Mouse (Mus musculus) left cerebral cortex, adult 9 months (tissue): ENCODE data around the gene Aktip.

Source experiments
- DNase-seq, 2 experiments: peaks; one replicate each; pipeline ENCODE4 v3.0.0; 2022; ENCODE audit warnings: low spot score in 2 of 2

The Aktip gene

DNA sequence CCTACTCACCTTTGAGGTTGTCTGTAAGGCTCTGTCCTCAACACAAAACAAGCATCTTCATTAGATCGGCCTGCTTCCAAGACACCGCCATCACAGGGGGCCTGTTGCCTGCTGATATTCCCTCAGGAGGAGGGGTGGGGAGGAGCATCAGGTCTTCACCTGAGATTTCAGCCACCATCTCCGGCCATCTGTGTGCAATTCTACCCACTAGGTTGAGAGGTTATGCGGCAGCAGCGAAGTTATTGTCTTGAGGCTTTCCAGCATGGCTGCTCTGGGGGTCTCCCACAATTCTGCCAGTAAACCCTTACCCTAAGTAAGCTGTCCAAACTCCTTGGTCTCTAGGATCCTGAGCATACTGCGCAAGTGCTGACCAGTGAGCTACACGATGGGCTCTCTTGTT lies at the start of gene Aktip:
Gene Aktip (minus strand): TSS at position 101 of the 400 bp plus-strand sequence.
- no peak for DNase-seq

DNA sequence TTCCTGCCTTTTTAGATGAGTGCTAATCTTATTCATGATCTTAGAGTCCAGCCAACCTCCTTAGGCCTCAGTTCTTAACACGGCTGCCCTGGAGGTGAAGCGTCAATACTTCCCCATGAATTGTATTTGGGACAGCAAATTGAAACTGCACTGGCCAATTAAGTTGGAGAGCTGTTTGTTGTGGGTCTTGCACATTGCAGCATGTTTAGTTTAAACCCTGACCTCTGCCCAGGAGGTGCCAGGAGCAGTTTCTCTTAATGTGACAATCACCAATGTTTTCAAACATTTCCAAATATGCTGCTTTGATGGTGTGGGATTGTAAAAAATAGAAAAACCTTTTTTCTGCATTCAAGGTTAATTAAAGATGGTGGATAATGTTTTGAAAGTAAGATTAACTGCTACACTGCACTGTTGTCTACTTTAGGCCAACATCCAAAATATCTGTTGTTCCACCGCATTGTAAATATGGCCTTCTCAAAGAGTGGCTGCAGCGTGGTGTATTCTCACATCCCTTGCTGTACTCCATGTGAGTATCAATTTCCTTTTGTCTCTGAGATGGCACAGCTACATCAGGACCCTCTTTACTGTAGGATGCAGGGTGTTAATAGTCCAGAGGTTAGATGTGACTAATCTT lies 46.2 kb upstream of the Aktip start:
- DNase-seq: no peak

DNA sequence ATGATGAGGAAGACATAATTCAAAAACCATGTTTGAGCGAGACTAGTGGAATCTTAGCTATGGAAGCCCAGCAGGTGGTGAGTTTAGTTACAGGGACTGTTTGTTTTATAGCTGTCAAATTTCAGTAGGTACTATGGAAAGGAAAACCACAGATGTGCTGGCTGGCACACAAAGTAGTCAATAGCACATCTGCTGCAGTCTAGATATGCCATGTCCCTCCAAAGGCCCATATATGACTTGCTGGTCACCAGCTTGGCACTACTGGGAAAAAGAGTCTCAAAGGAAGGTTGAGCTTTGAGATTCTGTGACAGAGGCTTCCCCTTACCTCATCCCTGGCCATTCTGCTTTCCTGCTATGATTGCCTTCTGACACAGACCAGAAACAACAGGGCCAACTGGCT lies 42.9 kb upstream of the Aktip start:
- DNase-seq: no peak

DNA sequence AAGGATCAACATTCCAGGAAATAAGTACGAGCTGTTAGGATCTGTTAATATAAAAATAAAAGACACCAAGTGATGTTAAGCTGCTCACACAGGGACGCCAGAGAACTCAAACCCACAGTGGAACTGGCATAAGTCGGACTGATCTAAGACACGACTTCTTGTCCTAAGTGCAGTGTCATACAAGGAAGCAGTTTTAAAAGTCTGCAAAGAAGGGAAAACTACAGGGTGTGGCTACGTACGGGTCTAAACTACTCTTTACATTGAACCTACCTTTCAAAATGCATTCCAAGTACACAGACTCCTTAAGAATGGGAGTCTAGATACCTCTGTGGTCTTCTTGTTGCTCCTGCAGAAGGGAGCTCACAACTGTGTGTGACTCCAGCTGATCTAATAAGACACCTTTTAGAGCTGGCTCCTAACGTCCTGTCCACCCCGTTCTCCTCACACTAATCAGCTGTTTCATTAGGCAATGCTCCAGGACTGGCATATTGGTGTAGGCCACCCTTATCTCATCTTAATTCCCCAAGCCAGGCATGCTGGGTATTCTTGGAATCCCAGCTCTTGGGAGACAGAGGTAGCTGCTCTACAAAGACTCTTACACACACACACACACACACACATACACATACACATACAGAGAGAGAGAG lies 42.2 kb upstream of the Aktip start:
- no peak for DNase-seq

DNA sequence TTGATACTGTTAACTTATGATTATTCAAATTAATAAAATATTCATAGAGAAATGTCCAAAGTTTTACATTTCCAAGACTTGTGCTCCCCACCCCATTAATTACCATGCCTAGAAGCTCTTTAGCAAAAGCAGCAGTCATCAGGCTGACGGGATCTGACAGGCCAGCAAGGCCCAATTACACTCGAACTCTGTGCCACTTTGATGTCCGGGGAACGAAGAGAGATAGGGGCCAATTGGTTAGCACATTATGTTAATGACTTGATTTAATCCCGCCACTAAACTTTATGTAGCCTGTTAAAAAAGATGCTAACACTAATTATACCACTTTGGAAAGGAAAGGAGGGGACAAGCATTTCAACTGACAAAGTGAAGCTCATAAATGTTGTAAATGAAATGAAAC lies 41.6 kb upstream of the Aktip start:
- no peak for DNase-seq

DNA sequence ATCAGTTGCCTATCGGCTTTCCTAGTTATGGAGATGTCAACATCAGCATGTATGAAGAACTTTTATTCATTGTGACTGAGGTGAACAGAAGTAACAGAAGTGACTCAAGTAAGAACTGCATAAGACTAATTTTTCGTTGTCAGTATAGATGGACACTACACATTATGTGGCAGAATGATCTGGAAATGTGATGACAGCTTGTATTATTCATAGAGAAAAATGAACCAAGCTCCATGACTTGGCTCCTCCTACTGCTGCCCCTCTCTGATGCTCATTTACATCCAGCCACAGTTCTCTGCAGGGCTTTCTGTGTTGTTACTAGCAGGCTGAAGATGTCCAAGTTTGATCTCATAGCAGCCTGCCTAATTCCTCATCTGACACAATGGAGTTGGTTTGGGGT lies 37.4 kb upstream of the Aktip start:
- no peak for DNase-seq

DNA sequence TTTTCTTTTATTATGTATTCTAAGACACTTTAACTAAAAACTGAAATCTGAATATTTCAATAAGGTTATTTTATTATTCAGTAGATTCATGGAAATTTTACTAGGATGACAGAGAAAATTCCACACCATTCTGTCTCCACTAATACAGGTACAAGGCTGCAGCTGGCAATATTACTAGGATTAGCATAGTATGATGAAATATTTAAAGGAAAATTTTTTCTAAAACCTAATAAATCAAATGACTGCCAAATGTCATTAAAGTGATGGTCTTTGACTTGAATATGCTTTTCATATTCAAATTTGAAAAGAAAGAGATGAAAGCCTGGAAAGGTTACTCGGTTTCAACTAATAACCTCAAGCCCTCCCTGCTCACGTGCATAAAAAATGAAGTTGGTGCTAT lies 34.3 kb upstream of the Aktip start:
- DNase-seq: no peak

DNA sequence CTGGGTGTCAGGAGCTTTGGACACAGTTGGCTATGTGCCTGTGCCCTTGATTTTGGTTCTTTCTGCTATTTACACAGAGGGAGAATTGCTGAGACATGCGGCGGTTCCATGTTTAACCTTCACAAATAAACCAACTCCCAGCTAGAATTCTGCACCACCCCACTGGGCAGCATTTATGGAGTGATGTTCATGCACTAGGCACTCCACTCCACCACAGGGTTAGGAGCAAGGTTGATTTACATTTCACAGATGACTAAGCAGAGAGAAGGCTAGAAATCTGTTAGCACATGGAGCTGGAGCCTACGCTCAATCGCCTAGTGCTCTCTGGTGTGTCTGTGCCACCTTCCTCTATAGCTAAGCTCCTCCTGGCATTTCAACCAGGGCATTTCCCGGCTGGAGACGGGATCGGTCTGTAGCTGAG lies 27.7 kb upstream of the Aktip start:
- DNase-seq: peak in 1 of 2 experiments; percentile 16

DNA sequence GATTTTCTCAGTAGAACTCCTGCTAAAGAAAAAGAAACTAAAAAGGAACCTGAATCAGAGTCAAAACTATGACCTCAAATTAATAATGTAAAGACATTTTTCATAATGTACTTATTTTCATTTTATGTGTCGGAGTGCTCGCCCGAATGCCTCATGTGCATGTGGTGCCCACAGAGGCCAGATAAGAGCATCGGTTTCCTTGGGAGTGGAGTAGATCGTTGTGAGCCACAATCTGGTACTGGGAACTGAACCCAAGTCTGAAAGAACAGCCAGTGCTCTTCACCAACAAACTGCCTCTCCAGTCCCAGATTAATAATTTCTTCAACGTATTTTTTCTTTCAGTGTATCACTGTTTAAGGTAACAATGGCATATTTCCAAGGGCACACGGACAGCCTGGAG lies 24.5 kb upstream of the Aktip start:
- DNase-seq: no peak

DNA sequence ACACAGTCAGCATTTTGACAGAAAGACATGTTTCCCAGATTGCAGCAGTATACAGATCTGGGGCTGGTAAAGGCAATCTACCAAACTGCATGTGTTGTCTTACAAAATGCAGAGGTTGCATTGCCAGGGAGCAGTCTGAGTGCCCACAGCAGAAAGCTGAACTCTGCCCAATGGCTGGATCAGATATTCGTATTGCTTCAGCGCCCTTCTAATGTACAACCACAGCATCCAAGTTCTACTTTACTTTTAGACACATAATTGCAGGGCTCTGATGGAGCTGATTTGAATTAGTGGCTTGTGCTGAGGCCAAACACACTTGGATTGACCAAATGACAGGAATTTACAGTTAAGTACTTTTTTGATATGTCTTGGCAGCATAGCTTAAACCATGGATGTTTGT lies 22.1 kb upstream of the Aktip start:
- no peak for DNase-seq

DNA sequence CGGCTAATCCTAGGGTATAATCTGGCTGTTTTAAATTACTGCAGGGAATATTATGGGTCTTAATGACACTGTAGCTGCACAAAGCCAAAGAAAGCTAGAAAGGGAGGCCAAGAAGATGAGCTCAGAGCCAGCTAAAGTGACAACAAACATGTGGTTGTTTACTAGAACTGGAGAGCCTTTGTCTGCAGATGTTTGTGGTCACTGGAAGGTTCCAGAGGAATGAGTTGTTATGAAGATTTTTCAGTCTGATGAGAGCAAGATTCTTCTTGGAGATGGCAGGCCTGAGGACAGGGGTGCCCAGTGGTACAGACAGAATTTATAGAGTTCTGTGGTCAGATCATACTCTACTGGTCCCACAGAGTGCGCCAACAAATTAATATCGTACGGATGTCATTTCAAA lies 18.5 kb upstream of the Aktip start:
- DNase-seq: no peak

DNA sequence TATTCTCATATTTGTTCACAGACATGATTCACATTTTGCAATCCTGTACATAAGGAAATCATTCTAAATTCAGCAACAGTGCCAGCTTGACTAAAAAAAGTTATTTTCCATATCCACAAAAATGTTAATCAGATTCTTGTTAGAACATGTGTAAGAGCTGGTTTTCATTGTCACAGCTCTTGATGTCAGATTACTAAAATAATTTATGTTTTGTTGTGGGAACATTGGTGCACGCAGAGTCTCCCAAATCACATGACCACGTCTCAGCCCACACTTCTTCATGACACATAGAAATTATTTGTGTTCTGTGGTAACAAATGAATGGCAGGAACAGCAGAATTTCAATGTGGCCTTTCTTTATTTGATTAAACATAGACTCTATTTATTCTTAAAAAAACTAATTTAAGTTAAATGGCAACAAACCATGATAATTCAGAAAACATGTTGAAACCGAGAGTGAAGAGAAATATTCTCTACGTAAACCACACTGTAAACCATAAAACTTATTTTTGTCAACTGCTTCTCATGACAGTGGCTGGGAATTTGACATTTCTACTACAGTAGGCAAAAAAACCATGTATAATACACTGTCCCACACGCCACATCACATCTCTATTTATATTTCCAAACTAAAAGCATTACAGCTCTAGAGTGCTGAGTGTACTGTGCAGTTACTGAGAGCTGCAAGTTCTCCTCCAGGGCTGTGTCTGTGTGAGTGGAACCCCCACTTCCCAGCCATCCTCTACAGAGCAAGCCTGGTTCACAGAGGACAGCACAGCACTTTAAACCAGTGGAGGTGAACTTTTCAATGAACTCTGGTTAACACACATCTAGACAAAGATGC lies 17.5 kb upstream of the Aktip start:
- no peak for DNase-seq

DNA sequence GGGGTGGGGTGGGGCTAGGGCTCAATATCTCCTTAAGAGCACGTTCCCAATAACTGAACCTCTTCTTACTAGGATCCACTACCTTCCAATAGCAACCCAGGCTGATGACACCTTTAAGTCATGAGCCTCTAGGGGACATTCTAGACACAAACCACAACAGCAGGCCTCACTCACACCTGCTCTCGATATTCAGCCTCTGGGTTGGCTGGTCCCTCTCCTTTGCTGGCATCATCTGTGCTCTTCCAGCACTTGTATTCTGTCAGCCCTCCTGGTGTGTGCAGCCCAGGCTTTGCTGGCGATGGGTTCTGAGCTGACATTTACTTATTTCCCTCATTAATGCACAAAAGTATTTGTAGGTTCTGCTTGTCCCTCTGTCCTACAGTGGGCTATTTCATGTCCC lies 14.5 kb upstream of the Aktip start:
- DNase-seq: no peak

DNA sequence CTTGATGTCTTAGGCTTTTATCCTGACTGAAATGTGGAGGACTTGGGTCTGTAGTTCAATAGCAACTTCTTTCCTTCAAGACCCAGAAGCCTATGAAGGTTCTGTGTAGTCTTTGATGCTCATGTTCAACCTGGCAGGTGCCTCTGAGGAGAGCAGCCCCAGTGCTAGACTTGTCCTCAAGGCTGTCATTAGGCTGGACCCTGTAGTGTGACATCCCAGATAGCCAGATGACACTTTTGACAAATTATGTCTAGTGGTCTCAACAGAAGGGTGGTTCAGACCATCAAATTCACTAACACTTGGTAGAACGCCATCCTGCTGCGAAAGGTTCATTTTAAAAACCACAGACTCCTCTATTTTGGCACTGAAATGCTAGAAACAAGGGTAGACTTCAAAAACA lies 13.2 kb upstream of the Aktip start:
- DNase-seq: no peak

DNA sequence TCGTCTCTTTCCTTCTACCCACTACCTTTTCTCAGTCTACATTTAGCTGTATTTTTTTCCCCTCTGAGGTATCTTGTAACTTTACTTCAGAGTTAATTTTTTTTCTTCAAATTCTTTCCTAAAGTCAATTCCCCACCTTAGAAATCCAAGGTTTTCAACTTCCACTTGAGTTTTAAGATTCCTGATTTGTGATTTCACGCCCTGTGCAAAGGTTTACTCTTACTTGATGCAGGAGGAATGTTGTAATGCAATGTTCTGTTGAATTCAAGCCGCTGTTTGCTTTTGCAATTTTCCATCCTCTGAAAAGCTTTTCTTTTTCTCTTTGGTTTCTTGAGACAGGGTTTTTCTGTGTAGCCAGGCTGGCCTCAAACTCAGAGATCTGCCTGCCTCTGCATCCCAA lies 9.9 kb upstream of the Aktip start:
- no peak for DNase-seq

DNA sequence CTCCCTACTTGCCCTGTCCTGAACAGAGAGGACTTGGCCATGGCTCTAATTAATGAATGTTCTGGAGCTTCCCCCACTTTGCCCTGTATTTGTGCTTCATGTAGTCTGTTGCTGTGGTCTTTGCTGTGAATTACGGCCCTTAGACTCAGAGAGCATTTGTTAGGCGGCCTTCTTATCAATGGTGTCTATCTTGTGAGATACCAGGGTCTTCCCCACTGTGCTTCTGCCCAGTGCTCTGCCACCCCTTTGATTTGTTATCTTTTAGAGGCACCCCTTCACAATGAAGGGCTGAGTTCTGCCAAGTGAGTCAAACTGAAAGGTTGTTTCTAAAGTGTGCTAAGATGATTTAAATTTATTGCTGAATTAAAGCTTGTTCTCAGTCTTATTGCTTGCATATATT lies 7.9 kb upstream of the Aktip start:
- DNase-seq: no peak

DNA sequence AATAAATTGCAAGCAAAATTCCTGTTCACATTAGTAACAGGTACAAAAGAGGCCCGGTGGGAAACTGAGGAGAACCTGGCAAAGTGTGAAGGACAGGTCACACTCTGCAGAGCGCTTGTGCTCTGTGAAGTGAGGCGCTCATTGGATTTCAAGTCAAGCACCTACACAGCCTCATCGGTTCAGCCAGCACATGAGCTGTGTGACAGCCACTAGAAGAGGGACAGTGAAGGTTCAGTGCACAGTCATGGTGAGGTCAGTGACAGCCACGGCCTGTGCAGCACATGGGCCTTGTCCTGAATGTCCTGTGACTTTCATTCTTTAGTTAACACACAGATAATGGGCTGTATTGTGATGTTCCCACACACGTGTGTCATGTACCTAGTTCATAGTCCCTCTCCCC lies 6.1 kb upstream of the Aktip start:
- no peak for DNase-seq

DNA sequence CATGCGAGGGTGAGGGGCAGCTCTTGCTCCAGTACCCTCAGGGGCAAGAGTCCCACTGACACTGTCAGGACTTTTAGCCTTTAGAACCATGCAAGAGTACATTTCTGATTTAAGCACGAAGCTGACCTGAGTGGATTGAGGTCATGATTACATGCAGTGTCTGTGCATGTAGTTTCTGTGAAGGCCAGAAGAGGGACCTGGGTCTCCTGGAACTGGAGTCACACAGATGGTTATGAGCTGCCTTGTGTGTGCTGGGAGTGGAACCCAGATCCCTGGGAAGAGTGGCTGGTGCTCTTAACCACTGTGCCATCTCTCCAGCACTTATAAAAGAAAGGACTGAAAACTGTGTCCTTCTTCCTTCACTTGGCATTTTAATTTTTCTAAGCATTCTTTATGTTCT lies 1.4 kb upstream of the Aktip start:
- DNase-seq: no peak

DNA sequence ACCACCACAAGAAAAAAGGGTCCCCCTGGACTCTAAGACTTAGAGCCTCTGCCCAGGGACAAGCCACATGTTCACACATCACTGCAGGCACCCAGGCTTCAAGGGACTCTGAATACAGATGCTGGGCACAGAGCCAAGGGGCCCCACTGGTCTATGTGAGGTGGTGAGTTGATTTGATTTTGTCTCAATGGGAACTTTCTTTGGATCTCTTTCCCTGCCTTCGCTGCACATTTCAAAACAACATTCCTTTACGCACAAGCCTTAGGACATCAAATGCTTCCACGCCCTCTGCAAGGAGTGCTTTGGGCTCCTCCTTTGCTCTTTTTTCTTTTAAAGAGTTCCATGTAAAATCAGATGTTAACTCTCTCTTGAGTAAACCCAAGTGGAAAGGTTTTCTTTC lies 1.7 kb downstream of the Aktip start:
- DNase-seq: no peak

DNA sequence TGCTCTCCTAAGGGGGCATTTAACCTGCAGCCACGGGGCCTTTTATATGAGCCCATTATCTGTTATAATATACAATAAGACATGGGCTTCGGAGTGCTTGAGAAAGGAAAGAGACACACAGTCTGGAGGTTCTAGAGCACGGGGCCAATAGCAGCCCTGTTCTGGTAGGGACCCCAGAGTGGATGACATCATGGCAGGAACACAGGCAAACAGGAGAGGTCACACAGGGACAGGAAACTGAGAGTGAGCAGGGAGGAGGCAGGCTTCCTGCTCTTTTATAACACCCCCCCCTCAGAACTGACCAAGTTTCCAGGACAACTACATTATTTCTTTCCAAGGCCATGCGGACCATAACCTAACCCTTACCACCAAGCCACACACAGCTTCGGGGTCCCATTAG lies 2.5 kb downstream of the Aktip start:
- no peak for DNase-seq

DNA sequence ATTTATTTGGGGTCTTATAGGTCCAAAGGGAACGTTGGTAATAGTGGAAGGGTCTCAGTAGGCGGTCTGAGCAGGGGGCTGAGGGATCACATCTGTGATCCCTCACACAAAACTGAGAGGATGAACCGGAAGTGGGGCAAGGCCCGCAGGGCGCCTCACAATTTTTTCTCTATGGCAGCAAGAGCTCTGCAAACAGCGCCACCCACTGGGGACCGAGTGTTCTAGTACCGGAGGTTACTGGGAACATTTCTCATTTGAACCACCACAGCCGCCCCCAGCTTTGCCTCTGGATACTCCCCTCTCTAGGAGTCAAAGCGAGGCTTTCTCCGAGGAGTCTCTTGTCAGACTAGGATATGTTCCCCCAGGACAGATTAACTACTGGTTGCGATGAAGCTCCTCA lies 3.1 kb downstream of the Aktip start:
- no peak for DNase-seq

DNA sequence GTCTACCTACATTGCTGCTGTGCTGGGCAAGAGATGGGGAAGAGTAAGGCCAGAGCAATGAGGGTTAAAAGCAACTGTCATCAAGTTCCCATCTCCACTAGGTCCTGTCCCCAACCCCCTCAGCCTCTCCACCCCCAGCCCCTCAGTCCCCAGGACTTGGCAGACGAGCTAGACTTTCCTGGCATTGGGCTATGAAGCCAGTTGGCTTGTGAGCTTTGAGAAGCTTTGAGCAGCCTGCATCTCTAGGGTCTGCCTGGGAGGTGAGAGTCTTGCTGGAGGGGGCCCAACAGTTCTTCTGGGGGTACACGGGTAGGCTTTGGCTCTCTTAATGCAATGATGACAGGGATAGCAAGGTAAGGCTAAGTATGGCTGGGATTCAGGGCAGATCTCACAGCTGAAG lies 5.7 kb downstream of the Aktip start:
- DNase-seq: no peak

DNA sequence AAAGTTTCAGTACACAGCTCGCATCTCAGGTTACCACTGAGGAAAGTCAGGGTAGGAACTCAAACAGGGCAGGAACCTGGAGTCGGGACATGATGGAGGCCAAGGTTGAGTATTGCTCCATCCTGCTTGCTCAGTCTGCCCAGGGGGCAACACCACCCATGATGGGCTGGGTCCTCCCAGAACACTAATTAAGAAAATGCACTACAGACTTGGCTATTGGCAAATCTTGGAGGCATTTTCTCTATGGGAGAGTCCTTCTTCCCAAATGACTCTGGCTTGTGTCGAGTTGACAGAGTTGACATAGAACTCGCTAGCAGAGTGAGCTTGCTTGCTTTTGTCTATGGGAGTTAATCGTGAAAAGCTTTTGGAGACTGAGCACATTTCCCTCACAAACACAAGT lies 6.8 kb downstream of the Aktip start:
- DNase-seq: no peak
